Mouse (Mus musculus) midbrain, embryonic 14.5 days (tissue): ENCODE measurements around the gene Cdk5rap2. TPM values are rescaled to one million over a fixed set of nuclear protein-coding genes. Genes with fewer than 3 reads are reported as not detected.

ENCODE experiments used
- ATAC-seq: fragments of 200-750 bp; cut with Nextera tagmentation; 2 replicates; pipeline ENCODE4 v1.8.0; 2017; ENCODE audit warnings: moderate number of reproducible peaks, moderate library complexity; ENCODE audit not compliant: low FRiP score, low TSS enrichment
- DNase-seq: peaks from one replicate; pipeline ENCODE4 v3.0.0-alpha.2; 2015
- H3K27ac ChIP-seq: fragments of 300-500 bp; sonication (generic); replicated peaks from 2 replicates; pipeline ENCODE4 v1.5.1; 2014; ENCODE audit warnings: mild to moderate bottlenecking, low read depth, low read length, moderate library complexity
- H3K27me3 ChIP-seq: fragments of 300-500 bp; sonication (generic); 2 replicates; pipeline ENCODE4 v1.6.1; 2014; ENCODE audit warnings: low read length, control low read depth, mixed read lengths; ENCODE audit not compliant: control insufficient read depth, insufficient read depth
- H3K36me3 ChIP-seq: fragments of 300-500 bp; sonication (generic); 2 replicates; pipeline ENCODE4 v1.6.1; 2014; ENCODE audit warnings: low read length, control low read depth; ENCODE audit not compliant: control insufficient read depth, insufficient read depth
- H3K4me1 ChIP-seq: fragments of 300-500 bp; sonication (generic); 2 replicates; pipeline ENCODE4 v1.6.1; 2014; ENCODE audit warnings: mild to moderate bottlenecking, antibody characterized with exemption, low read length, control low read depth; ENCODE audit not compliant: control insufficient read depth, insufficient read depth
- H3K4me2 ChIP-seq: fragments of 300-500 bp; sonication (generic); 2 replicates; pipeline ENCODE4 v1.6.1; 2014; ENCODE audit warnings: mild to moderate bottlenecking, low read length, moderate library complexity
- H3K4me3 ChIP-seq: fragments of 300-500 bp; sonication (generic); replicated peaks from 2 replicates; pipeline ENCODE4 v1.5.1; 2014; ENCODE audit warnings: low read depth, low read length
- H3K9ac ChIP-seq: fragments of 300-500 bp; sonication (generic); replicated peaks from 2 replicates; pipeline ENCODE4 v1.6.1; 2014; ENCODE audit warnings: mild to moderate bottlenecking, low read length, moderate library complexity
- H3K9me3 ChIP-seq: fragments of 300-500 bp; sonication (generic); 2 replicates; pipeline ENCODE4 v1.6.1; 2016; ENCODE audit warnings: low read length, control low read depth, mixed read lengths; ENCODE audit not compliant: control insufficient read depth
- WGBS: fragments of 180-500 bp; shearing (Covaris S2); extraction: QIAGEN DNeasy Blood & Tissue Kit; methylation state at CpG from one replicate; pipeline ENCODE4 v1.1.7; 2014; 5-methylcytosine and 5-hydroxymethylcytosine counted together
- polyA plus RNA-seq: library from polyadenylated mRNA; unstranded; fragments of >200 nt; fragmentation: Nextera tagmentation; extraction: Ambion mirVana; gene quantifications from 2 replicates; pipeline ENCODE4 v1.2.1, GENCODE M21; 2014

Gene Cdk5rap2
- polyA plus RNA-seq, 1 experiment from 2014 or later = 14.8 TPM

DNA sequence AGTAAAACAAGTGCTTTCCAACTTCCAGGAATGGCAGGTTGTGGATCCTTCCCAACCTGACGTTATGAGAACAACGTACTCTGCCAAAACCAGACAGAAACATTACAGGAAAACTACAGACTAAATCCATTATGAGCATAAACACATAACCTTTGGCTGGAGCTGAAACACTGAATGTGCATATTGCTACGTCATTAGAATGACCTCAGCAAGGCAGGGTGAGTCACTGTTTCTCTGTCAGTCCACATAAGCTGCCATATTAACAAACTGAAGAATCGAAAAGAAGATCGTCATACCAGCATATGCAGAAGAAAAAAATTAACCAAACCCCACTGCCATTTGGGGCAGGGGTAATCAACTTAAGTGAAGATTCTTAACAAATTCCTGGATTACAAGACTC, 24.0 kb downstream of the Cdk5rap2 start:
- Histone ChIP-seq H3K27ac (no peak overlapping the region), H3K4me1 (no peaks in the 10 kb centered on the region), H3K4me2 (no peak overlapping the region), H3K27me3 (no peaks in the 10 kb centered on the region), H3K9ac (no peak overlapping the region), H3K36me3 (no peaks in the 10 kb centered on the region), H3K4me3 (no peak overlapping the region), H3K9me3 (no peaks in the 10 kb centered on the region)
- no peak for DNase-seq
- ATAC-seq = no peak
- 93% methylated on average over 5 of the region's 5 CpGs for WGBS

DNA sequence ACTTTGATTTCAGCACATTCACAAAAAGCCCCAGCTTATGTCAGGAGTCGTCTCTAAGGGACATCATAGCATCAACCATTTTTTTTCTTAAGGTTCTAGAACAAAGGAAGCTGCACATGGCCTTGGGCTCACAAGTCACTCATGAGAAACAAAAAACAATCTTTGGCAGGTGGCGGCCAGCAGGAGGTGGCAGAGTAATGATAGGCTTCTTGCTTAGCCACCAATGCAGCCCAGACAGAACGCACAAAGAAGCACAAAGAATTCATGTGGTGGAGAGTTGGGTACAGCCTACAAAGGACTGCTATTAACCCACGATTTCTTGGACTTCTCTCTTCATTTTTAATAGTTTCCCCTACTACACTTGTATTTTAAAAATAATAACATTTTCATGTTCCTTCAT, 32.9 kb downstream of the Cdk5rap2 start:
- Histone ChIP-seq H3K9ac (no peak overlapping the region), H3K4me3 (no peak overlapping the region), H3K4me1 (no peaks in the 10 kb centered on the region), H3K4me2 (no peak overlapping the region), H3K27ac (no peak overlapping the region), H3K36me3 (no peaks in the 10 kb centered on the region), H3K9me3 (no peaks in the 10 kb centered on the region), H3K27me3 (no peaks in the 10 kb centered on the region)
- ATAC-seq (no peak), DNase-seq (no peak)
- WGBS = 64% methylated on average over 4 of the region's 4 CpGs

DNA sequence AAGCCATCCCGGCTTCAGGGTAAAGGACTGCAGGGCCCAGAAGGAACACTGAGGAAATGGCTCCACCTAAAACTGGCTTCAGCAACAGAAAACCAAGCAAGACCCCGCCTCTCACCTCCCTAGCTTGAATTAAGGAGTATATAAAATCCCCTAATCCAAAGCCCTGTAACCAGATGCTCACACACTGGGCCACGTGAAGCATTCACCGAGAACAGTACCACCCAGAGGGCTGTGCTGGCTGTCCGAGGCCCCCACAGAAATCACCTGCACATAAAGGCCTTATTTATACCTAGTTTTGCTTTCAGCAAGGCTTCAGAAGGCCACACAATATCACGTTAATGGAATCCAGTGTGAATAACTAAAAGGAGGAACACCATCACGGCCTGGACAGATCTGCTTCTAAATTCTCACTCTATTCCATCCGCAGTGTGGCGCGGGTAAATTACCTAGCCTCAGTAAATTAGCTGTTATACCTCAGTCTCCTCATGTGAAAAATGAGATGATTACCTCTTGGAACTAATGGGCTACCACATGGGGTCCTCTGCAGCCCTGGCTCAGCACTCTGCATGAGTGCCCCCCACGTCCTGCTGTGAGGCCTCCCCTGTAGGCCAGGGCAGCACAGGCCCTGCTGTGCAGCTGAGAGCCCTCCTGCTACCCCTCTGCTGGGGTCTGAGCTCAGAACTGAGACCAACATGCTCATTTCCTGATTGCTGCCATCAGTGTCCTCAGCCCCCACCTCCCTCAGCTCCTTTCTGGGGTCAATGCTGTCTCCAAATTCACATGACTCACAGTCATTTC, 45.0 kb downstream of the Cdk5rap2 start:
- H3K27ac ChIP-seq = no peak overlapping the region
- no peak overlapping the region for H3K9ac ChIP-seq

DNA sequence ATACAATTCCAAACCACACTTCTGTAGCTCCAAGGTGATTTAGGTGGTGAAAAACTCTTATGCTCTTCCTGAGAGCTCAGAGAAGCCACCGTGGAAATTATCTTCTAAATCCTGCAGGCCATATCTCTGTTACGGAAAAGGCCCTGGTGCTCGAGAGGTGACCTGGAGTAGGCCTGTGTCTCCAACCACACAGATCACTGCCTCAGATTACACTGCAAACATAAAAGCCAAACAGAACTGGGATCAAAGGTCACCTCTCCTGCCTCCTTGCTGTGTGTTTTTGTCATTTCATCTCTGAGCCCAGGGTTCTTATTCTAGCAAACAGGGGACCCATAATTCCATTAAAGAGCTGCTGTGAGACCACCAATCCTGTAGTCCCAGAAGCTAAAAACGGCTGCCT, 48.9 kb downstream of the Cdk5rap2 start:
- 24% methylated on average over 4 of the region's 4 CpGs for WGBS
- Histone ChIP-seq H3K4me1 (peaks cover 7% of the 10 kb centered on the region), H3K9ac (no peak overlapping the region), H3K4me2 (no peak overlapping the region), H3K27ac (no peak overlapping the region), H3K9me3 (no peaks in the 10 kb centered on the region), H3K27me3 (no peaks in the 10 kb centered on the region), H3K4me3 (no peak overlapping the region), H3K36me3 (no peaks in the 10 kb centered on the region)
- no peak for DNase-seq
- ATAC-seq = no peak

More for the DNA sequence above, 45.0 kb downstream of the Cdk5rap2 start:
- peak; percentile 11; the same call in 1 of the 2 replicates for ATAC-seq
- Histone ChIP-seq H3K4me3 (no peak overlapping the region), H3K27me3 (no peaks in the 10 kb centered on the region), H3K4me2 (no peak overlapping the region), H3K36me3 (no peaks in the 10 kb centered on the region), H3K9me3 (no peaks in the 10 kb centered on the region), H3K4me1 (peaks cover 7% of the 10 kb centered on the region)
- no peak for DNase-seq
- 61% methylated on average over 11 of the region's 11 CpGs for WGBS

DNA sequence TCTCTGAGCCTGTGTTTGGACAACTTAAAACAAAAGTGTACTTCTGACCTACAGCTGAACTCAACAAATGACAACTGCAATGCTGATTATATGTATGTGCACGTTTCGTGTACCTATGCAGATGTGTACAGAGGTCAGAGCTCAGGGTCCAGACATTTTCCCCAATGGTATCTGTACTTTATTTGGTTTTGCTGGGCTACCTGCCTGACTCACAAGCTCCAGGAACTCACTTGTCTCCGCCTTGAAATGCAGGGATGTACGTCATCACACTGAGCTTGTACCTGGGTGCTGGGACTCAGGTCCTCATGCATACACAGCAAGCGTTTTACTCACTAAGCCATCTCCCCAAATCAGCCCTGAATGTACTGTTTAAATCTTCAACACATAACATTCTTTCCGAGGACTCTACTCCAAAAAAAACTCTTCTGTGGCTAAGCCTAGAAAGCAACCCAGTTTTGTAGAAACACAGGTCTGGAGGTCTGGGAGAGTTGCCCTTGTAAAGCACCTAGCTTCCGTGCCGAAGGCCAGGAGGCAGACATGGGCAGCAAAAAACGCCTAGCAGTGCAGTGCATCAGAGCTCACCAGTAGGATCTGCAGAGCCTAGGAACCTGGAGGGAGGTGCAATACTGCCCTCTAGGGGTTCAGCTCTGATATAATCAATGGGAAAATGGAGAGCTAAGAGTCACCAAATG, 54.4 kb downstream of the Cdk5rap2 start:
- no peak overlapping the region for H3K4me3 ChIP-seq
- 69% methylated on average over 9 of the region's 9 CpGs for WGBS
- peak; percentile 68; the same call in 1 of the 2 replicates for ATAC-seq
- no peak overlapping the region for H3K9ac ChIP-seq
- H3K4me2 ChIP-seq = no peak overlapping the region
- no peaks in the 10 kb centered on the region; the same call in 1 of the 2 replicates for H3K4me1 ChIP-seq
- H3K27me3 ChIP-seq = no peaks in the 10 kb centered on the region
- peak; percentile 89 for DNase-seq
- H3K36me3 ChIP-seq = peaks cover 20% of the 10 kb centered on the region; the same call in 1 of the 2 replicates
- no peak overlapping the region for H3K27ac ChIP-seq
- H3K9me3 ChIP-seq = no peaks in the 10 kb centered on the region

DNA sequence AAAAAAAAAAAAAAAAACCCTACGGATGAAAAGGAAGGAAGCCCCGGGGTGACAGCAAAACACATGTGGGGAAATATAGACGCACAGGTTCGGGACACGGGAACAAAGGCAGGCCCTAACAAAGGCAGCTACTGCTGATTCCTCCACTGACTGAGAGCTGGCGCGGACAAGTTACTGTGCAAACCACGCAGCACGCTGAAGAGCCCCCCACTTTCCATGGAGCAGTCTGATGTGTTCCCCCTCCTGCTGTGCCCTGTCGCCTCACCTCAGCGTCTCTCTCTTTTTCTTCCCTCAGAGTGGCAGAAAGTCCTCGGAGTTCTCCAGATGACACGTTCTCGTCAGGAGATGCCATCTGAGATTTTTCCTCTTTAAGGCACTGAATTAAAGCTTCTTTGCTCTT, 55.8 kb downstream of the Cdk5rap2 start:
- DNase-seq (peak; percentile 36), ATAC-seq (no peak)
- no peaks in the 10 kb centered on the region for H3K4me1 ChIP-seq
- no peak overlapping the region for H3K4me3 ChIP-seq
- H3K4me2 ChIP-seq = no peak overlapping the region
- H3K27ac ChIP-seq = no peak overlapping the region
- H3K9me3 ChIP-seq = no peaks in the 10 kb centered on the region
- WGBS = 47% methylated on average over 14 of the region's 14 CpGs
- peaks cover 20% of the 10 kb centered on the region; the same call in 1 of the 2 replicates for H3K36me3 ChIP-seq
- no peak overlapping the region for H3K9ac ChIP-seq
- no peaks in the 10 kb centered on the region for H3K27me3 ChIP-seq

DNA sequence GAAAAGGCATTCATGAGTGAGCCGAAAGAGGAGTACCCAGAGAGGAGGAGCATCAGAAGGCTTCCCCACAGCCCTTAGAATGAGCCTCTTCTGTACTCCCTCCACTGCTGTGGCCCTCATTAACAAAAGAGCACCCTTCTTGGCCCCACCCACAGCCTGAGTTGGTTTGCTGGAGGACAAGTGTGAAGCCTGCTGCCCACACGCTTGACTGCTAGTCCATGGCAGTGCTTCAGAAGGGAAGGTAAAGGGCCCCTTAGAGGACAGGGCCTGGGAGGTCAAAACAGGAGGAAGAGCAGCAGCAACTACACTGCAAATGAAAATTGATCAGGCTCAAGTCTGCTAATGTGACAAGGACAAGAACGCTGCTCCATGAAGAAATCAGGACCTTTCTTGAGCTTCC, 56.6 kb downstream of the Cdk5rap2 start:
- Histone ChIP-seq H3K9ac (no peak overlapping the region), H3K4me1 (no peaks in the 10 kb centered on the region), H3K27me3 (no peaks in the 10 kb centered on the region), H3K36me3 (peaks cover 20% of the 10 kb centered on the region; the same call in 1 of the 2 replicates), H3K4me2 (no peak overlapping the region), H3K9me3 (no peaks in the 10 kb centered on the region), H3K4me3 (no peak overlapping the region), H3K27ac (no peak overlapping the region)
- no peak for DNase-seq
- WGBS = 47% methylated on average over 3 of the region's 3 CpGs
- ATAC-seq = no peak

DNA sequence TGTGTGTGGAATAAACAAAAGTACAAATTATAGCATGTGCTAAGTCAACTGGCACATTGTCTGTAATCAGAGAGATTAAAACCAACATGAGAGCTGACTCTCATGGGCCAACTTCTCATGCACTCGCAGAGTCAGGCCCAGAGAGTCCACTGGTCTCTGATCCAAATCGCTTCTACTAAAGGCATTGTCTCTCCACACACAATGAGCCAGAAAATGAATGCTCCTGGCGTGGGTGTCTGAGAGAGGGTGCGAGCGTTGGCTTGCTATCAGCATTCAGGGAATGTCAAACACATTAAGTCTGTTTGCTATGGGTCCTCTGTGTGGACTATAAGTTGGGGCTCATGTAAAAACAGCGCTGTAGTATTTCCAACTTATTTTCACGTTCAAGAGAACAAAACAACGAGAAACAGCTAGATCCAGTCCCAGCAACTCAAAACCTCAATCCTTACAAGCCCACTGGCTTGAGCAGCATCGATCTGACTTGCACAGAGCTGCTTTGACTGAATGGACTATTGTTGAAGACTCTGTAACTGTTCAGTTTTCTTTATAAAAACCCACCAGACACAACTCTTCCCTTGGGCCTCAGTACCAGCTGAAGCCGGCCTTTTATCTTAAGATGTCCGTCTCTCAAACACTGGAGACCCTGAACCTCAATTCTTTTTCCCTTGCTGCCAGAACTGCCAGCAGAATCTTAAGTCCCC, 74.6 kb downstream of the Cdk5rap2 start:
- ATAC-seq (no peak), DNase-seq (no peak)
- Histone ChIP-seq H3K9me3 (no peaks in the 10 kb centered on the region), H3K4me3 (no peak overlapping the region), H3K9ac (no peak overlapping the region), H3K27me3 (no peaks in the 10 kb centered on the region), H3K36me3 (no peaks in the 10 kb centered on the region), H3K4me1 (peaks cover 5% of the 10 kb centered on the region; the same call in 1 of the 2 replicates), H3K27ac (no peak overlapping the region), H3K4me2 (no peak overlapping the region)
- 42% methylated on average over 11 of the region's 11 CpGs for WGBS
